Mouse (Mus musculus): ENCODE measurements at regions not wholly inside any gene's neighbourhood (a gene's known extent, or its start where the extent isn't known, plus 50 kb on each side); places are given as distances from the start of the nearest gene placed in this dataset.

- no peak for DNase-seq (ENCODE audit: low spot score)
These were observed 191.9 kb upstream of the Map3k1 start for GRCm38 (mm10) chr13:112000696-112001095.

- no peak for DNase-seq (ENCODE audit: low spot score)
These were observed 192.6 kb upstream of the Map3k1 start for GRCm38 (mm10) chr13:112001155-112002025.

DNA sequence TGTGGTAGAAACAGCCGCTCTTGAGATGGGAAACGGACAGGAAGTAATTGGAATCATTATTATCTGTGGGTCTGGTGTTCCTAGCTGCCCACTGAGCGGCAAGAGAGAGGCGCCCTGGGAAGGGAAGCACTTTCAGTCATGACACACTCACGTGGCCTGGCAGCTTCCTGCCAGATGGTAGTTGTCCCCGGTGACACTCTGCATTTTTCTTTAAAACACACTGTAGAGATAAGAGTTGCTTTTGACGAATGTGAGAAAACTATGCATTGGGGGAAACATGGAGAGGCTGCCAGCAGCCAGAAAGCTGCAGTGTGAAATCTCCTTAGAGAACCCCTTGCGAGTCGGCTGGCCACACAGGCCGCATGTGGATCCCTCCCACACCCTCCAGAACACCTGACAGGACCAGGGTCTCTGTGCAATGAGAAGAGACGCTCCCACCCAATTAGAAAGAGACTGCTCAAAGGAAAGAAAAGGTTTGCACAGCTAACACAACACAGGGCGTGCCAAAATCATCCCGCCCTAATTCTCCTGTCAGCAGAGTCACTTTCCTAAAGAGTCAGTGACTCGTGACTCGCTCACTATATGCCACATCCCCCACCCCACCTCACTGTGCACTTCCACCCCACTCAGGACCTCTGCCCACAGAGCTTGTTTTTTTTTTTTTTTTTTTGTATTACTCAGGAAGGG, 194.0 kb upstream of the Map3k1 start:
- no peak for DNase-seq (ENCODE audit: low spot score)

- DNase-seq (ENCODE audit: low spot score), result no peak
These were observed 194.7 kb upstream of the Map3k1 start for GRCm38 (mm10) chr13:112003445-112003844.

DNA sequence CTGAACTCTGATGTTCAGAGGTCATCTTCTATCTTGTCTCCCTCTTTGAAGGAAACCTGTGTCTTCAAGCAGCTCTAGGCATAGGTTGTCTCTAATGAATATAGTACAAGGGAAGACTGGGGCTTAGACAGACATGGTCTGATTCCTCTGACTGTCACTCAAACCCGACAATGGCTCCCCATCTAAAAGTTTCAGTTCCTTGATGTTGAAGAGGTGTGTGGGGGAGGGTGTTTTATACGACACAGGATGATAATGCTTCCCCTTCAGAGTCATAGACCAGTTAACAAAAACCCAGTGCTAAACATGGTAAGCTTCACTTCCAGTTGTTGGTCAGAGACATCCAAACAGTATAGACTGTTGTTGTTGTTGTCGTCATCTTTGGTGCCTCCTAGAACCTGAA, 195.3 kb upstream of the Map3k1 start:
- DNase-seq (ENCODE audit: low spot score), result no peak

DNA sequence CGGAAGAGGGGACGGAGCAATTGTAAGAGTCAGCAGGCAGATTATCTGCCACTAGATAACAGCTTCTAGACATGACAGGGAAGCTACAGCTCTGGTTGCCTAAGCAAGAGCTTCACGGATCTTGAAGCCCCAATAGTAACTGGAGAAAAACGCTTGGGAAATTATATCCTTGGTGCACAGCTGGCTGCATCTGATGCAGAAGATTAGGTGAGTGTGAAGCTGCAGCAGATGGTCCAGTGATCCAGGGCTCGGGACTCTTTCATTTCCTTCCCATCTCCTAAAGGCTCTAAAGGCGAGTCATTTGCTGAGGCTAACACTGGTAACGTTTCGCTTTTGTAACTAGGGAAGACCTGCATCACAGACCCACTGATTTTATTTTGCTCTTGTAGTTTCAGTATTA, 196.6 kb upstream of the Map3k1 start:
- DNase-seq (ENCODE audit: low spot score), result no peak

GRCm38 (mm10) chr13:112008806-112009205, 200.0 kb upstream of the Map3k1 start:
- DNase-seq (ENCODE audit: low spot score), result no peak

DNA sequence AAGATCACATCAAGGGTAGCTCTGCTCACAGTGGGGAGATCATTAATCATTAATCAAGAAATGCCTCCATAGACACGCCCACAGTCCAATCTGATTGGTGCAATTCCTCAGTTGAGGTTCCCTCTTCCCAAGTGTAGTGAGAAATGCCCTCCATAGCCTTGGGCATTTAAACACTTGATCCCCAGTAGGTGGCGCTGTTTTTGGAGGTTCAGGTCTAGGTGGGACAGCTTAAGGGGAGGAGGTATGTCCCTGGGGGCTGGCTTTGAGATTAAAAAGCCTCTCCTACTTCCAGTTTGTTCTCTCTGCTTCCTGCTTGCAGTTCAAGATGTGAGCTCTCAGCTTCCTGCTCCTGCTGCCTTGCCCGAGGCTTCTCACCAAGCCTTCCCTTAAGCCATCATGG, 200.5 kb upstream of the Map3k1 start:
- no peak for DNase-seq (ENCODE audit: low spot score)

DNA sequence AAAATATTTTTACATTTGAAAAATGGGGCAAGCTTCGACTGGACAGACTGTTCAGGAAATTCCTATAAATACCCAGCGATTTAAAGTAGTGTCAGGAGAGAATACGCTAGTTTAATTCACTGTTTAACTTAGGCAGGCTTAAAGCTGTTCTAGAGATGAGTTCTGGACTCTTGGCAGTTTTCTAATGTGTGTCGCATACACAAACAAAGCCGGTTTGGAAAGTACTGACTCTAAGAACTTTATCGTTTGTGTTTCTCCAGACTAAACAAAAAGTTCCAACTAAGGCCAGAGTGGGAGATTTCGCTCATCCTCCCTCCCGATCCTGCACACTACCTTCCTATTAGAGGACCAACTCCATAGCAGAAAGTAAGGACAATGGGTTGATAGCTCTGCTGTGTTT, 201.7 kb upstream of the Map3k1 start:
- no peak for DNase-seq (ENCODE audit: low spot score)

DNA sequence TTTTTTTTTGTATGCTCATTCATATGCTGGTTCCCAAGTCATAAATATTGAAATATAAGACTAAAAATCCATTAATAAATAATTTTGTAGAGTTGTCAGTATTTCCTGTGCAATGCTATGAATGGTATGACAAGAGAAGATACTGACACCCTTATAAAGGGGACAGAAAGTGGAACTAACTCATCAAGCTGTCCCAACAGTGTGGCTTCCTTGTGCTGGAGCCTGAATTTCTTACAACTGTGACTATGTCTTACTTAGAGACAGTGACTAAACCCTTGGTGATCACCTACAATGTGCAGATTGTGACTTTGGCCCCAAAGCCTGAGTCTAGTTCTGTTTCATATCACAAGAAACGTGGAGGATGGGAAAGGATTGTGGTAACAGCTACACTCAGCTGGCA, 203.8 kb upstream of the Map3k1 start:
- DNase-seq (ENCODE audit: low spot score), result no peak

DNA sequence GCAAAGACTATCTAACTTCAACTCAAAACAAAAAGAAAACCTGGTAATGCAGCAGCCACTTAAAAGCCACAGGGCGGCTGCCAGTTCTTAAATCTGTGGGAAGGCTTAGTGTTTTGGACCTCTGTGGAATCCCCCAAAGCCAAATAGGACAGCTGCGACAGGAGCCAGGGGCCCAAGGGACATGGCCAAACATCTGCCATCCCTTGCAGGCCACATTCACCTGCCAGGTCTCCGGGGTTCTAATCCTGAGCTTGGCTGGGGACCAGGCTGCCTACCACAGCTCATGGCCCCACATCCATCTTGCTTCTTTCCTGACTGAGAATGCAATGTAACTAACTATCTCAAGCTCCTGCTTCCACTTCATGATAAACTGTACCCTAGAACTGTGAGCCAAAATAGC, 206.3 kb upstream of the Map3k1 start:
- no peak for DNase-seq (ENCODE audit: low spot score)

GRCm38 (mm10) chr13:112016280-112016679, 207.5 kb upstream of the Map3k1 start:
- no peak for DNase-seq (ENCODE audit: low spot score)

DNA sequence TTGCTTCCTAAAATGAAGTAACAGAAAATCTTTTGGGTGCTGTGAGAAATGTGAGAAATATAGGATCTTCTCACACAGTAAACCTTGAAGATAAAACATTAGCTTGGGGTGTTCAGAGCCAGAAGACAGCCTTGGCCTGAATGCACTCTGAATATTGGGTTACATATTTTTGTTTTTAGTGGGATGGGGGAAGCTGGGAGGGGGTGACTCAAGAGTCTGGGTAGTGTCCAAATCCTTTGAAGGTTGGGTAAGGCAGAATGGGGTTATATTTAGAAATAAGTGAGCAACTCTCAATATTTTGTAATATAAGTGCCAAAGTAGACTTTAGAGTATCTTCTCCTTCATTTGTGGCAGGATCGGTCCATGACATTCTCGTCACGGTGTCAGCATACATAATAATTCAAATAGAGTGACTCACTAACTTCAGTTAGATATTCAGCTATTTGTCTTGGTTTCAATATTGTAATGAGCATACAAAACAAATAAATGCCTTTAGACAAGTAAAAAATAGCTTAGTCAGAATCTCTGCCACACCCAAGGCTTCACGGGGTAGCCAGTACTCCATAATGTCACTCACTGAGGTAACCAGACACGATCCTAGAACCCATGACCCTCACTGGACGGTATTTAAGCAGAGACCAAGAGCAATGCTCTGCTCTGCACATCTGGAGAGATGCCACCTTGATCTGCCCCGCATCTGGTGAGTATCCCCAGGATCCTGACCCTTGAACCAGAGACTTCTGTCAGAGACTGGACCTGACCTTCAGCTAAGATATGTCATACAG, 209.9 kb upstream of the Map3k1 start:
- DNase-seq (ENCODE audit: low spot score), result no peak

GRCm38 (mm10) chr13:112019575-112019974, 210.8 kb upstream of the Map3k1 start:
- no peak for DNase-seq (ENCODE audit: low spot score)

DNA sequence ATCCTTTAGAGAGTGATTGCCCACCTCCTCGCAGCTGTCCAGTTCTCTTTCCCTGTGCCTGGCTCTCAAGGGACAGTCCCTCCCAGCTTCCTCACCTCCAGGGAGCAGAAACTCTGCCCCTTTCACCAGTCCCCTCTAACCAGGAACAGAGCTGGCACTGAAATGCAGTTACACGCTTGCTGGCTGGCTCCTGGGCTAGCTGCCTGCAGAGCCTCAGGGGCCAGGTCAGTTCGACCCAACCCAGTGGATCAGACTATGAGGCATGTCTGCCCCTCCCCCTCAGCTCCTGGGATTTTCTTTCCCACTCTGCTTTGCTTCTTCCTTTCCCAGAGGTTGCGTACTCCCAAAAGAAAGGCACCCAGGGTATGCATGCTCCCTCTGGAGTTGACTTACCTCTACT, 214.4 kb upstream of the Map3k1 start:
- DNase-seq (ENCODE audit: low spot score), result no peak

DNA sequence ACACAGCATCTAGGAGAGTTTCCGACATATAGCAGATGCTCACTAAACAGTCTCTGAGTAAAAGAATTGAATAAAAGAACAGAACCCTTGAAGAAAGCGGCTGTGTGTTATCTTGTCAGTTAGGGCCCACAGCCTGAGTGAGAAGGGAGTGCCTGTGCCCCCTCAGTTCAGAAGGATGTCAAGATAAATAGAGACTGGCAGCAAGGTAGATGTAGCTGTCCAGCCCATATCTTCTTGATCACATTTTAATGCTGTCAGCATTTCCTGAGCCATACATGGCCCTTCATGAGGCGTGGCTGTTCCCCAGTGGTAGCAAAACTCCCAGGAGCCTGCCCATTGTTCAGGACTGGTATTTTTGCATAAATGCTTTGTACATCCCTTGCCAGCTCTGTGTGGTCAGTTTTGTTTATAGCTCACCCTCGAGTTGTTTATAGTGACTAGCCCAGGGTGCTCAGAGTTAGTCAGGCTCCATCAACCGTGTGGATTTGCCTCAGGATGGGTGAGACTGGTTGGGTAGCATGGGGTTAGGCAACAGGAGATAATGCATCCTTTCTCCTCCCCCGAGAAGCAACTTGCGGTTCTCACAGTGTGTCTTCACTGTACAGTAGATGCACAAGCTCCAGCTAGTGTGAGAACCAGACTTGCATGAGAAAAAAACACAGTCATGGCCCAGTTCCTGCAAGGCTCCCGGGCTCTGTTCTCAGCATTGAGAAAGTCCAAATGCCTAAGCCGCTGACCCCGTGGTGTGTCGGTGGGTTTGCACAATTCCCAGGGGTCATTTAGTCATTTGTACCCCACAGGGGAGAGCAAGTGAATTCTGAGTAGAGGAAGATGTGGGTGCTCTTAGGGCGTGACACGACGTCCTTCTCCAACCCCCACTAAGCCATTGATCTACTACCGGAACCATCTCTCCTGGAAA, 216.1 kb upstream of the Map3k1 start:
- DNase-seq (ENCODE audit: low spot score), result no peak

GRCm38 (mm10) chr13:112025586-112025950, 216.8 kb upstream of the Map3k1 start:
- DNase-seq (ENCODE audit: low spot score), result no peak

DNA sequence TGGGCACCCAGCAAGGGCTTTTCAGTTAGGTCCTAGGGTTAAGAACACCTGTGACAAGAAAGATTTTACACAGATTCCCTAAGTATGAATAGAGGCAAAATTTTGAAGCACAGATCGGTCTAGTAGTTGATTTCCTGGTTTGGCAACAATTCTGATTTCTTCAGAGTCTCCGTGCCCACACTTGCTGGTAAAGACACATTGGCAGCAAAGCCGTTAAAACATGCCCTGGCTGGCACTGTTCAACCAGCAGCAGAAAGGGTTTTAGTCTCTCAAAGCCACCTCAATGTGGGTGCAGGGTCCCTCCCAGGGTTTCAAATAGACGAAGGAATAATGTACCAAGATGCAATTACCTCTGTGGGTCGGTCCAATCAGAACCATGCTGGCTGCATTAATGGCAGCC, 218.9 kb upstream of the Map3k1 start:
- no peak for DNase-seq (ENCODE audit: low spot score)

DNA sequence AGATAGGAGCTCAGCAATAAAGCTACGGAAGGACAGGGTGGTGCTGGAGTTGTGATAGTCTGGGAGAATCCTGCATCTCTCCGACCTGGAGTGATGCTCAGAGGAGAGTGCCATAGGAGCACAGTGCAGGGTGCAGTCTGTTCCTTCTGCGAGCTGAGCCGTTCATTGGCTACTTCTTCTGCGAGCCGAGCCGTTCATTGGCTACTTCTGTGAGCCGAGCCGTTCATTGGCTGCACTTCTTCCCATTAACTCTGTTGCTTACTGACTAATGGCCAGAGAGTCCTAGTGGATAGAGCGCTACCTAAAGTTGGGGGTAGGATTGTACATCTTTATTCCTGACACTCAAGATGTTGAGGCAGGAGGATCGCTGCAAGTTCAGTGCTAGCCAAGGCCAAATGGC, 222.3 kb upstream of the Map3k1 start:
- DNase-seq (ENCODE audit: low spot score), result no peak

DNA sequence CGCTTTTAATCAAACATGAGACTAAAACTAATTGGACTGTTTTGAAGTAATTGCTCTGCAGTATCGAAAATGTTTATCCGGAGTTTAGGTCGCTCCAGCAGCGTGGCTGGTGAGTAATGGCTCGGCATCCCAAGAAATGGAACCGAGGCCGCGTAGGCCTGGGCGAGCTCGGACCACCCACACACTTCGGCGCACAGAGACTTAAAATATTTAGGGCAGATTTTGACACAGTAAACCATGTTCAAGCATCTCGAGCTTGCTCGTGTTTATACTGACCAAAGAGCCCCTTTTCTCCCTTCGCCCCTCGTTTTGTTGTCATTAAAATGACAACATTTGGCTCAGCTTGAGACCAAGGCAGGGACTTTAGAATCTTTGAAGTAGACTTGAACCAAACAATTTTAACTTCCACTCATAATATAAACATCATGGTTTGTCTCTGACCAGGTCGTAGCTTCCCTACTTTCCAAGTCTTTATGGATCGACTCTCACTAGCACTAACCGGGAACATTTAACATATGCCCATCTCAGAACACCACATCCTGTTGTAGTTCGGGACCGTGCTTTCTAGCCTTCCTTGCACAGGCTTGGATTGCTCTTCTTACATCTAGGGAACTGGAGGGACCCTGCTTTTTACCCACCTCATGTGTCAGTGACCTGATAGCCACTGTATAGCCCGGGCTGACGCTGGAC, 223.0 kb upstream of the Map3k1 start:
- no peak for DNase-seq (ENCODE audit: low spot score)
